Mouse (Mus musculus) CD4-positive naive resting alpha-beta T cell, adult 57 days (primary cell): ENCODE results near the gene F13b. TPM values are rescaled to one million over a fixed set of nuclear protein-coding genes. Genes with fewer than 3 reads are reported as not detected.

Experiments used
- total RNA-seq: library from RNA; stranded (reverse); gene quantifications from one replicate; pipeline ENCODE4 v1.2.4, GENCODE M21; 2023

Gene F13b
- not detected for total RNA-seq

DNA sequence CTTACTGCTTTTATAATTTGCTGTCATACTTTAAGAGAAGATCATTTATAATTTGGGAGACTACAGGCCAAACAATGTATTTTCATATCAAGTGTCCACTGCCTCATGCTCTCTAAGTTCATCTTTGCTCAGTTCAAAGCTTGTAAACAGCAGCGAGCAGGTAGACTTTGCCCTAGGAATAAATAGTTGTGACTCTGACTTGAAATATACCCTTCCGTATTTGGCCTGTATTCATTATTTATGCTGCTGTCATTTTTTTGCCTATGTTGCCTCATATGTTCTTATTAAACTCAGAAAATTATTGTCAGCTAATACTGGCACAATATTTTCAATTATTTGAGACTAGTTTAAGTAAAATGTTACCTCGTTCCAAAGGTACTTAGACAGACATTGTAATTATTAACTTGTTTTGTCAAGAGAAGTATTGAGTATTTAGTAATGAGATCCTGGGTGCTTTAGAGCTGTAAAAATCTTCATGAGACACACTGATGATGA, at the start of gene F13b:
F13b (plus strand) TSS at position 445 of the 495 bp plus-strand sequence.

DNA sequence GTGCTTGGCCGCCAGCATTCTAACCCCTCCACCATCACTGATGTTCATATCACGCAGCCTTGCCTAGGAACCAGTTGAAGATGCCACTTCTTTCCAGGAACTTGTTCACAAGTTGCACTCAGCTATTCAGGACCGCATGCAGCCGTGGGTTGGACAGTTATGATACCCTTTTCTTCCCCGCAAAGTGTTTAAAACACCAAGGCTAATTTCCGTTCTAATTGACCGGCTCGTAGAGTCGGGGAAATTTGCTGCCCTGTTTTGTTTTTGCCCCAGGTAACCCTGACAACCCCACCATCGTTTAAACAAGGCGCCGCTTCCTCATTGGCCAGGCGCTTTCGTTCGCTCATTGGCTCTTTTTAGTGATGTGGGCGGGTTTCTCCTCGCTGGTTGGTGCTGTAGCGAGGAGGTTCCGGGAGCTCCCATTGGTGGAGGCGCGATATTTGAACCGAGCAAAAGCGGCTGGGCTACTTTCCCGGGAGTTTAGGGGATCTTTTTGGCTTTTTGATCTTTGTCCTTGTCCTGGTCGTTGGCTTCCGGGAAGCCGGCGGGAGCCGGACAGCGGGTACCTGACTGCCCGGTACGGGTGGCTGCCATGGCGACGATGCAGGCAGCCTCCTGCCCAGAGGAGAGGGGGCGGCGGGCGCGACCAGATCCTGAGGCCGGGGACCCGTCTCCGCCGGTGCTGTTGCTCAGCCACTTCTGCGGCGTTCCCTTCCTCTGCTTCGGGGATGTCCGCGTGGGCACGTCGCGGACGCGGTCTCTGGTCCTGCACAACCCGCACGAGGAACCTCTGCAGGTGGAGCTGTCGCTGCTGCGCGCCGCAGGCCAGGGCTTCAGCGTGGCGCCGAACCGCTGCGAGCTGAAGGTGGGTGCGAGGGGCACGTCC, 46.9 kb upstream of the F13b start, which contains the start of gene Aspm:
Aspm (plus strand) TSS at position 433 of the 886 bp plus-strand sequence.

DNA sequence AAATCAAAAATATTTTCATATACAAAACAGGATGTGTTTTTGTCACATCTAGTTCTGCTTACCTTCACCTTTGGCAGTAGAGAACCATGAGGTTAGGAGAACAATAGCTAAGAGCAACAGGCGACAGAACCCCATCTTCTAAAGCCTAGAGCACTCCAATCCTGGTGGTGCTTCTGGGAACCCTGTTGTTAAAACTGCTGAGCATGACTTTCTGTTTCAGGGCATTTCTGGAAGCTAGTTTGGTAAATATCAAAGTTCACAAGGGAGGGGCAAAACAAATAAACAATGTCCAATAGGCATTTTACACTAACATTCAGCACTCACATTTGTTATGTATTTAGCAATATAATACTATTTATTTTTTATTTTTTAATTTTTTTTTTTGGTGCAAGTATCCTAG, 58.5 kb downstream of the F13b start, which contains the start of gene Cfhr1:
Cfhr1 (minus strand) TSS at position 249 of the 400 bp plus-strand sequence.

Other genes starting within 250 kb of the F13b start
- gene Crb1, start 124.6 kb upstream of the F13b start, total RNA-seq: not detected
- gene Zbtb41, start 79.4 kb upstream of the F13b start, total RNA-seq: 25.5 TPM
- 1.8 TPM for gene Aspm, start 46.9 kb upstream of the F13b start, total RNA-seq
- gene Cfhr1, start 58.6 kb downstream of the F13b start, total RNA-seq: not detected